Mouse (Mus musculus): ENCODE results near the gene Dzip3. TPM values are rescaled to one million over a fixed set of nuclear protein-coding genes. Genes with fewer than 3 reads are reported as not detected.

Dzip3 gene
- polyA plus RNA-seq, 1 experiment, result 54.2 TPM

DNA sequence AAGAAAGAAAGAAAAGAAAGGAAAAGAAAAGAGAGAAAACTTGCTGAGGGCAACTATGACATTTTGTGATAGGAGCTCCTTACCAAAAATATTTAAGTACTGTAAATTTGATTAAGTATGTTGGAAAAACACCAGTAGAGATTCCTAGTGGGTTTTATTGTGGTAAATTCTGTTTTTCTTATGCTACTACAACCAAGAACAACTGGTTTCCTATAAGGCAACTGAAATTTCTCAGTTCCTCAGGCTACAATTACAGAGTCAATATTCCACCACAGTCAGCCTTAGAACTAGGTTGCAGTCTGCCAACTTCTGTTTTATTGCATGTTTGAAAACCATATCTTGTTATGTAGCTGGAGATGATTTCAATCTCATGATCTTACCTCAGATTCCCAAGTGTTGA, 4.3 kb downstream of the Dzip3 start:
- TF ChIP-seq POLR2A (IDR thresholded peaks at IDR 0.05; ENCODE audit: extremely low read depth, insufficient read depth, low read length), result no peak
- no peak for TF ChIP-seq CTCF (IDR thresholded peaks at IDR 0.05; ENCODE audit: extremely low read depth, insufficient read depth, low read length)
- H3K4me1 ChIP-seq (ENCODE audit: control insufficient read depth, insufficient read depth, low read length), result peaks cover 1% of the 10 kb centered on the region; the same call in 1 of the 2 replicates
- H3K27ac ChIP-seq (ENCODE audit: insufficient read depth, low read length), result no peak overlapping the region
- no peak overlapping the region for H3K4me3 ChIP-seq (ENCODE audit: insufficient read depth, low read length)

DNA sequence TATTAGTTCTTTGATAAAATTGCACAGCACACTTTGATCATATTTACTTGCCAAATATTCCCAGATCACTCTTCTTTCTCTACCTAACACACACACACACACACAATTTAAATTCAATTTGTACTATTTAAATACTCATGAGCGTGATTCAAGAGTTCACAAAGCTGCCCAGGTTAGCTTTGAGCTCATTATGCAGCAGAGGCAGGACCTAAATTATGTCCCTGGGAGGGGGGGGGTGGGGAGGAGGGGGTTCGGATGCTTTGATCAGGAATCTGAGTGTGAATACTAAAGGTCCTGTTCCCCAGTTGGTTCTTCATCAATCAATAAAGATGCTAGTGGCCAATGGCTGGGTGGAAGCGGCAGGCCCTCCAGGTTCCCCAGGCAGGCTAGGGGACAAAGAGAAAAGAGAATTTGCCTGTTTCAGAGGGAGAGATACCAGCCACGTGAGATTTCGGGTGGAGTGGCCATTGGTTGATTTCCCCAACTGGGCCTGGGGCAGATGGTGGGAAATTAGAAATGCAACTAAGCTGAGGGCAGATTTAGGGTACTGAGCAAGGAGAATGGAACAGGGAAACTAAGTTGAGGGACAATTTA, 8.8 kb downstream of the Dzip3 start:
- H3K4me1 ChIP-seq (ENCODE audit: control insufficient read depth, insufficient read depth, low read length), result no peaks in the 10 kb centered on the region
- TF ChIP-seq POLR2A (IDR thresholded peaks at IDR 0.05; ENCODE audit: extremely low read depth, insufficient read depth, low read length) (no peak), CTCF (IDR thresholded peaks at IDR 0.05; ENCODE audit: extremely low read depth, insufficient read depth, low read length) (no peak)
- H3K4me3 ChIP-seq (ENCODE audit: insufficient read depth, low read length), result no peak overlapping the region
- no peak overlapping the region for H3K27ac ChIP-seq (ENCODE audit: insufficient read depth, low read length)

DNA sequence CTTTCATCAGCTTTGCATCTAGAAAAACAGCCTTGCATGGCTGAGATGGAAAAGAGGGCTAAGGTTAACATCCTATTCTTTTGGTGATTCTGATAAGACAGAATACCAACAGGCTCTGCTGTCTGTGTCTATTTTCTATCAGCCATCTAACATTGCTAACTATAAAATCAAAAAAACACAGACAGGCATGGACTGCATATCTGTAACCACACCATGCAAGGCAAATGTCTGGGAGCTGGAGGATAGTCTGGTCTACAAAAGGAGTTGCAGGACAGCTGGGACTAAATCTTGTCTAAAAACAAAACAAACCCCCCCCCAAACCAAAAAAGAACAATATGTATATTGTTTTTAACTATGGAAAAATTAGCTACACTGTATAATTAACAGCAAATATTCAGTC, 14.0 kb downstream of the Dzip3 start:
- Histone ChIP-seq H3K27ac (ENCODE audit: insufficient read depth, low read length) (no peak overlapping the region), H3K4me3 (ENCODE audit: insufficient read depth, low read length) (no peak overlapping the region), H3K4me1 (ENCODE audit: control insufficient read depth, insufficient read depth, low read length) (no peaks in the 10 kb centered on the region)
- TF ChIP-seq POLR2A (IDR thresholded peaks at IDR 0.05; ENCODE audit: extremely low read depth, insufficient read depth, low read length), result no peak
- no peak for TF ChIP-seq CTCF (IDR thresholded peaks at IDR 0.05; ENCODE audit: extremely low read depth, insufficient read depth, low read length)

DNA sequence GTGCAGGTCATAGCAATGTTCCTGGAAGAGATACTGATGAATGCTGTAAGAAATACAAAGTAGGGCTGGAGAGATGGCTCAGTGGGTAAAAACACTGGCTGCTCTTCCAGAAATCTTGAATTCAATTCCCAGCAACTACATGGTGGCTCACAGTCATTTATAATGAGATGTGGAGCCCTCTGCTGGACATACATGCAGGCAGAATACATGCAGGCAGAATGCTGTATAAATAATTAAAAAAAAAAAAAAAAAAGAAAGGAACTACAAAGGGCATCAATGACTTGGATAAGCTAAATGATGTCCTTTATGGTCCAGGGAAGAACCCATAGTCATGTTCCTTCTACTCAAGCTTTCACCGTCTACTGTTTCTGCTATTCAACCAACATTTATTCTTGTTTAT, 20.4 kb downstream of the Dzip3 start:
- no peaks in the 10 kb centered on the region for H3K4me1 ChIP-seq (ENCODE audit: control insufficient read depth, insufficient read depth, low read length)
- no peak for TF ChIP-seq POLR2A (IDR thresholded peaks at IDR 0.05; ENCODE audit: extremely low read depth, insufficient read depth, low read length)
- no peak overlapping the region for H3K4me3 ChIP-seq (ENCODE audit: insufficient read depth, low read length)
- H3K27ac ChIP-seq (ENCODE audit: insufficient read depth, low read length), result no peak overlapping the region

DNA sequence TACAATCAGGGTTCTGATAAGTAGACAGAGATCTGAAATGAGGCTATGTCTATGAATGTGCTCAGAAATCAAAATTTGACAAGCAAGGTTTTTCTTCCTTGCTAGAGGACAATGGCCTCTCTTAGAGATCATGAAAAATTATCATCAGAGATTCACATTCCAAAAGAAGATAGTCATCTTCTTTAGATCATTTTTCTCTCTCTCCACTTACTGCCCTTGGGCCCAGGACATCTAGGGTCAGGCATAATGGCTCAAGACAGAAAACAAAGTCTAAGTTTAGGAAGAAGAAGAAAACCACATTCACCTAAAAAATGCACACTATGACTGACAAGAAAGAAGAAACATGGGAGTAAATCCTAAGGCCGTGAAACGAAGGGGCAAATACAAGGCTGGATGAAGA, 21.0 kb downstream of the Dzip3 start:
- Histone ChIP-seq H3K4me1 (ENCODE audit: control insufficient read depth, insufficient read depth, low read length) (no peaks in the 10 kb centered on the region), H3K4me3 (ENCODE audit: insufficient read depth, low read length) (no peak overlapping the region), H3K27ac (ENCODE audit: insufficient read depth, low read length) (no peak overlapping the region)
- no peak for TF ChIP-seq CTCF (IDR thresholded peaks at IDR 0.05; ENCODE audit: extremely low read depth, insufficient read depth, low read length)
- no peak for TF ChIP-seq POLR2A (IDR thresholded peaks at IDR 0.05; ENCODE audit: extremely low read depth, insufficient read depth, low read length)

DNA sequence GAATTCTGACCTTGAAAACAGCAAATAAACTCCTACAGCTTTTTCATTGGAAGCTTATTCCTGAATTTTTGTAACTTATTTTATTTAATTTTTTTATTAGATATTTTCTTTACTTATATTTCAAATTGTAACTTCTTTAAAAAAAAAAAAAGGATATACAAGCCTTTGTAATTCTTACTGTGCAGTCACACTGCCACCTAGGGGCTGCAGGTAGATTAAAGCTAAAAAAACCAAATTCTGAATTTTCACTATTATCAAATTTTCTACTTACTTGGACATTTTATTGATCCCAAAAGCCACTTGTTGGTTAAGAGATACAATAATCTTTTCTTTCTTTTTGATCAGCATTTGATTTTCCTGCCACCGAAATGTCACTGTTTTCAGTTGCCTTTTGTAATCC, 52.2 kb downstream of the Dzip3 start:
- TF ChIP-seq CTCF (IDR thresholded peaks at IDR 0.05; ENCODE audit: extremely low read depth, insufficient read depth, low read length) (no peak), POLR2A (IDR thresholded peaks at IDR 0.05; ENCODE audit: extremely low read depth, insufficient read depth, low read length) (no peak)
- Histone ChIP-seq H3K4me1 (ENCODE audit: control insufficient read depth, insufficient read depth, low read length) (no peaks in the 10 kb centered on the region), H3K27ac (ENCODE audit: insufficient read depth, low read length) (no peak overlapping the region), H3K4me3 (ENCODE audit: insufficient read depth, low read length) (no peak overlapping the region)

DNA sequence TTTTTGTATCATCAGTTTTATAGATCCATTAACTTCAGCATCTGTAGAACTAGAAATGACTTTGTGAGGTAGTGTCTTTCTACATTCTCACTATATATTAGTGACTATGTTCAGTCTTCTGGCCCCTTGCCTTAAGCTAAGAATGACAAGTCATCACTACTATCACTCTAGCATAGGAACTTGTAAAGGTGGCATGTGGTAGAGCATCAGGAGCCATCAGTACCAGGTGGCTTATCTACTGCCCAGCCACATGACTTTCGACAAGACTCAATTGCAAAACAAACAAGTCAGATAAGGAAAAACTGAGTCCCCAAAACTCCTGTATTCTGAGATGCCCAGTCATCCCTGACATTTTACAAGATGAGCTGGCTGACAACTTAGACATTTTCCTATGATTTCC, 70.2 kb downstream of the Dzip3 start:
- no peak overlapping the region for H3K4me3 ChIP-seq (ENCODE audit: insufficient read depth, low read length)
- no peaks in the 10 kb centered on the region for H3K4me1 ChIP-seq (ENCODE audit: control insufficient read depth, insufficient read depth, low read length)
- TF ChIP-seq CTCF (IDR thresholded peaks at IDR 0.05; ENCODE audit: extremely low read depth, insufficient read depth, low read length) (no peak), POLR2A (IDR thresholded peaks at IDR 0.05; ENCODE audit: extremely low read depth, insufficient read depth, low read length) (no peak)
- H3K27ac ChIP-seq (ENCODE audit: insufficient read depth, low read length), result no peak overlapping the region

DNA sequence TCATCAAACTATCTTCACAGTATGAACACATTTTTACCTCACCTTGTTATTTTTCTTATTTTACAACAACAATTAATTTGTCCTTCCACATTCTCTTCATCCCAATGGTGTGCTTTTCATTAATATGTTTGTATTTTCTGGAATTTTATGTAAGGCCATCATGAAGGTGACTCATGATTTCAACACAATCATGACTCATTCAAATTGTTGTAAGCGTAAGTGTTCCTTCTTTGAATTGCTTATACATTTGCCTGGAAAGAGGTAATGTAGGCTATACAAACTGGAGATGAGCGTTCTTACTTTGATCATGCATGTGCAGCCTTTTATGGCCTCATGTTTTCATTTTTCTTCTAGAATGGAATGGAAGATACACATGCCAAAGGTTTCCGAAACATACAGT, 80.8 kb downstream of the Dzip3 start:
- TF ChIP-seq CTCF (IDR thresholded peaks at IDR 0.05; ENCODE audit: extremely low read depth, insufficient read depth, low read length) (no peak), POLR2A (IDR thresholded peaks at IDR 0.05; ENCODE audit: extremely low read depth, insufficient read depth, low read length) (no peak)
- no peaks in the 10 kb centered on the region for H3K4me1 ChIP-seq (ENCODE audit: control insufficient read depth, insufficient read depth, low read length)
- H3K4me3 ChIP-seq (ENCODE audit: insufficient read depth, low read length), result no peak overlapping the region
- H3K27ac ChIP-seq (ENCODE audit: insufficient read depth, low read length), result no peak overlapping the region

DNA sequence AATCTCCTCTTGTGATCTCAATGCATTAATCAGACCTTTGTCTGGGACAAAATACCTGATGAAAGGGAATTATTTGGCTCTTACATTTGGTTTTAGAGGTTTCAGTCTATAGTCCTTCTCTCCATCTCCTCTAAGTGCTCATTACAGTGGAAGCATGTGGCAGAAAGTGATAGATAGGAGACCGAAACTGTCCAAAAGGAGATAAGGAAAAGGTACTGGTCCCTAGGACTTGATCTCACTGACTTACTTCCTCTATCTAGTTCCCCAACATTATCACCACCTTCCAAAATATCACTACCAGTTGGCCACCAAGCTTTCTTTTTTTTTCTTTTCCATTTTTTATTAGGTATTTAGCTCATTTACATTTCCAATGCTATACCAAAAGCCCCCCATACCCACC, 82.8 kb downstream of the Dzip3 start:
- no peak overlapping the region for H3K27ac ChIP-seq (ENCODE audit: insufficient read depth, low read length)

DNA sequence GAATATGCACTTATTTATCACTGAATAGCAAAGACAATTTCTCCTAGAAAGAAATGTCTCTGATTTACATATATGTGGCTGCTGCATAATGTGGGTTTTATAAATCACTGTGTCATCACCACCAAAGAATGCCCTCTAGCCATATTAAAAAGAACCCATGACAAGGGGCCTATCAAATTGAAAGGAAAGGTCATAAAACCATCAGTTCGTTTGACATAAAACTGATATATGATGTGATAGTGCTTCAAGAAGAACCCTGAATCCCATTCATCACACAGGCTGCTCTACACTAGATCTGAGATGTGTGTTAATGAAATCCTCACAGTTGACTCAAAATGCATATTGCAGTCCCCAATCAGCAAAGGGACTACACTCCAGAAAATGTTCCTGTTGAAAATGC, 94.1 kb downstream of the Dzip3 start:
- Histone ChIP-seq H3K27ac (ENCODE audit: insufficient read depth, low read length) (no peak overlapping the region), H3K4me3 (ENCODE audit: insufficient read depth, low read length) (no peak overlapping the region), H3K4me1 (ENCODE audit: control insufficient read depth, insufficient read depth, low read length) (no peaks in the 10 kb centered on the region)
- TF ChIP-seq POLR2A (IDR thresholded peaks at IDR 0.05; ENCODE audit: extremely low read depth, insufficient read depth, low read length) (no peak), CTCF (IDR thresholded peaks at IDR 0.05; ENCODE audit: extremely low read depth, insufficient read depth, low read length) (no peak)

More for the DNA sequence above, 82.8 kb downstream of the Dzip3 start:
- Histone ChIP-seq H3K4me3 (ENCODE audit: insufficient read depth, low read length) (no peak overlapping the region), H3K4me1 (ENCODE audit: control insufficient read depth, insufficient read depth, low read length) (no peaks in the 10 kb centered on the region)
- no peak for TF ChIP-seq CTCF (IDR thresholded peaks at IDR 0.05; ENCODE audit: extremely low read depth, insufficient read depth, low read length)
- TF ChIP-seq POLR2A (IDR thresholded peaks at IDR 0.05; ENCODE audit: extremely low read depth, insufficient read depth, low read length), result no peak
